Mouse (Mus musculus): ENCODE measurements around the gene Cyb5r4.

DNA sequence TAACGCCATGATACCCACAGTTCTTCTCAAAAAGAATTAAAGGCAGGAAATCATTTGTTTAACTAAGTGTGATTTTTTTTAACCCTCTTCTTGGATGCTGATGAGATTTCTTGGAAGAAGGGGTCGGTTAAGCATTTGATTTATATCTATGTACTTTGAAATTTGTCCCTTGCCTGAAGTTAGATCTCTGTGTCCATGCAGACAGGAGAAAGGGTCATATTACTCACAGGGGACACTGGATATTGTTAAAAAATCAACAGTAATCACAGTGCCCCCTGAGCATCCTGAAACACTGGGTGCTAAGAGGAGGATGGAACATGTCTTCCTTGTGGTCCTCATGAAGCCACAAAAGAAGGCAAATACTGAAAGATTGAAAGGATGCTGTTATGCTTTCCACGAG is 37.2 kb upstream of the Cyb5r4 start:
- TF ChIP-seq CTCF (conservative IDR thresholded peaks at IDR 0.05; ENCODE audit: insufficient read depth, insufficient read length, low read depth, low read length) (no peak), POLR2A (IDR thresholded peaks at IDR 0.05; ENCODE audit: low read depth, low read length) (no peak)
